Mouse (Mus musculus) right cerebral cortex, adult 18-20 months (tissue): Measurements from ENCODE around the gene Rps18.
"Not testable (repeated sequence)": the region's sequence is repeated elsewhere in the genome, so short reads cannot be mapped to it uniquely, and the experiment has no call there.

Experiments
- DNase-seq: peaks from one replicate; pipeline ENCODE4 v3.0.0; 2022; ENCODE audit warnings: mixed read lengths

The Rps18 gene

DNA sequence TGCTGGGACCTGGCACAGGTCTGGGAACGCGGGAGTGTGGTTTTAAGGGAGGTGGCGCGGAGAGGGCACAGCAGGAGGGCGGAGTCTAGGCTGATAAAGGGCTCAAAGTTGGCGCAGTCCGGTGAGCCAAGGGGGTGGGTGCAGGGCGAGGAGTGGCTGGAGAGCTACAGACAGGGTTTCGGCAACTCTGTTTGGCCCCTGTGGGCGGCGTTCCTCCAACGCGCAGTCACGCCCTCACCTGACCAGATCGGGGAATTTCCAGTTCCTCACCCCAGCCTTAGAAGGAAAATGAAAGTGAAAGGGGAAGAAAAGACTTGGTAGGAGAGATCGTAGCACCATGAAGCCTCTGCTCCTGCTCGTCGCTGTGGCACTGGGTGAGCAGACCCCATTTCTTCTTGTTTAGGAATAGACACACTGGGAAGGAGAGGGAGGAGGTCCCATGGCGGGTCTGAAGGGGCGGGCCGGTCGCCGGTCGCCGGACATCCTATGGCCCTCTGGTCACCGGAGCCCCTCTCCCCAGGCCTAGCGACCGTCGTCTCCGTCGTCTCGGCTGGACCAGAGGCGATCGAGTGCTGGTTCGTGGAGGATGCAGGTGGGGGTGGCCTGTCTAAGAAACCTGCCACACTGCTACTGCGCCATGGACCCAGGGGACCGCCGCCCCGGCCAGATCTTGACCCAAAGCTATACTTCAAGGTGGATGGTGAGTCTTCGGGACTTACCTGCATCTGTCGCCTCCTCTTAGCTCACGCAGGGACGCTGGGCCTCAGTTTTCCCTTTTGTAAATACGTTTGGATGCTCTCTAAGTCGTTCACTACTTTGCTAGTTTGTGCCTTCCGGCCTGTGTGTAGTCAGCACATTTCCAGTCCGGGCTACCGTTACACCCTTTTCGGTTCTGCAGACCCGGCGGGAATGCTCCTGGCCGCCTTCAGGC lies 36.2 kb downstream of the Rps18 start:
- DNase-seq, result peak; percentile 54

GRCm38 (mm10) chr17:33918293-33919203 lies 37.3 kb downstream of the Rps18 start:
- DNase-seq, result no peak

DNA sequence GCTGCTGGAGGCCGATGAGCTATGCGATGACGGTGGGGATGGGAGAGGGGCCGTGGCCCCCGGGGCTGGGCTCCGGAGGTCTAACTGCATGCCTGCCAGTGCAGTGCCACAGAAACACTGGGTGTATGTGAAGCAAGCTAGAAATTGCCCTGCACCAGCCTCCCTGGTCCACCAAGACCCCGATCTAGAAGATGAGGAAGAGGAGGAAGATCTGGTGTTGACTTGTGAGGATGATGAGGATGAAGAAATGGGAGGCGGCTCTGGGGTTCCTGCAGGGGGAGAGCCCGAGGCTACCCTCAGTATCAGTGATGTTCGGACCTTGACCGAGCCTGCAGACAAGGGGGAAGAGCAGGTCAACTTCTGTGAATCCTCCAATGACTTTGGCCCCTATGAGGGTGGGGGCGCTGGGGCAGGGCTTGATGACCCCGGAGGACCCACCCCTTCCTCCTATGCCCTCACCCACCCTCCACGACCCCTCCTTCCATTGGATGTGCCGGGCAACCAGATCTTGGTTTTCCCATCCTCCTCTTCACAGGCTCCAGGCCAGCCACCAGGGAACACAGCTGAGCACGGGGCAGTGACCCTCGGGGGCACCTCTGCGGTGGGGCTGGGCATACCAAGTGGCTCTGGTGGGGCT lies 38.0 kb downstream of the Rps18 start:
- no peak for DNase-seq

- no peak for DNase-seq
Measured at GRCm38 (mm10) chr17:33916847-33917655, 38.8 kb downstream of the Rps18 start.

GRCm38 (mm10) chr17:33916294-33916693 lies 39.5 kb downstream of the Rps18 start:
- DNase-seq, result no peak

DNA sequence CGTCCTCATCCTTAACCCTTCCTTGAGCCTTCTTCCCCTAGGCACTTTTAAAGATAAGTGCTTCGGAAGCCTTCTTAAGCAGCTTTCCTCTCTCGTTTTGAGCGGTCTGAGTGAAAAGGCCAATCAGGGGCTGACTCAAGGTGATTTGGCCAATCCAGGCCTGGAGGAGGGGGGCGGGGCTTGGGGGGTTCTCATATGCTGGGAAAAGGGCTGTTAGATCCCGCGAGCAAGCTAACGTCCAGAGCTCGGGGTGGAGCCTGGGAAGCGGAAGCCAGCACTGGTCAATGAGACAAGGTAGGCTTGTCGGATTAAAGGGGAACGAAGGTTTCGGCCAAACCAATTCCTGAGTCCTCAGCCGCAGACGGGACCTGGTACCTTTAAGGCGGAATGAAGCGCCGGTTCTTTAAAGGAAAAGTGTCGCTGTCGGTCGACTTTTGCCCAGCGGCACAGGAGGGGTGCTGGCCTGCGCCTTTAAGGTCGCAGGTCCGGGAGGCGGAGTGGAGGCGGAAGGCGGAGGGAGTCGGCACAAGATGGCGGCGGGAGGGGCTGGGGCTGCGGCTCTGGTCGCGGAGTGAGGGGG lies 40.0 kb downstream of the Rps18 start, which contains the start of the genes Tapbp and Zbtb22:
TSS of gene Tapbp (plus strand) at position 229 of the 580 bp plus-strand sequence.
TSS of gene Zbtb22 (plus strand) at position 234 of the 580 bp plus-strand sequence.
- peak; percentile 96 for DNase-seq

DNA sequence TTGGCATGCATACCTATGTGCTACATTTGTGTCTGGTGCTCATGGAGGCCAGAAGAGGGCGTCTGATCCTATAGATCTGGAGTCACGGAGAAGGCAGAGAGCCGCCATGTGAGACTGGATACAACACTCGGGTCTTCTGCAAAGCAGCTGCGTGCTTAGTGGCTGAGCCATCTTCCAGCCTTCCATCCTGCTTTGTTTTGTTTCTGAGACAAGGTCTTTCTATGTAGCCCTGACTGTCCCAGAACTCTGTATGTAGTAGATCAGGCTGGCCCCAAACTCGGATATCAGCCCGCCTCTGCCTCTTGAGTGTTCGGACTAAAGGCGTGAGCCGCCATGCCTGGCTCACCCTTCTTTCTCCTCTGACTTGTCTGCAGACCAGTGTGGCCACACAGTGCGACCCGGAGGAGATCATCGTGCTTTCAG lies 40.8 kb downstream of the Rps18 start:
- no peak for DNase-seq

DNA sequence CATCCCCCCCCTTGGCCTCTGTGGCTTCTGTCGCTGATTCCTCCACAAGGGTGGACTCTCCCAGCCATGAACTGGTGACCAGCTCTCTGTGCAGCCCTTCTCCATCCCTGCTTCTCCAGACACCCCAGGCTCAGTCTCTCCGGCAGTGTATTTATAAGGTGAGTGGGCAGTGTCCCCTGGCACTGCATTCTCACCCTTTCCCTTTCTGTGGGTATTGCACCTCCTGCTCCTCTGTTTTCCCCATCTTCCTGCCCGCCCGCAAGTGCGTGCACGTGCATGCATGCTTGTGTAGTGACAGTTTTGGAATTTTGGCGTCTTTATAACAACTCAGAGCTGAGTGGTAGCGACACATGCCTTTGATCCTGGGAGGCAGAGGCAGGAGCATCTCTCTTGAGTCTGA lies 41.9 kb downstream of the Rps18 start:
- no peak for DNase-seq

DNA sequence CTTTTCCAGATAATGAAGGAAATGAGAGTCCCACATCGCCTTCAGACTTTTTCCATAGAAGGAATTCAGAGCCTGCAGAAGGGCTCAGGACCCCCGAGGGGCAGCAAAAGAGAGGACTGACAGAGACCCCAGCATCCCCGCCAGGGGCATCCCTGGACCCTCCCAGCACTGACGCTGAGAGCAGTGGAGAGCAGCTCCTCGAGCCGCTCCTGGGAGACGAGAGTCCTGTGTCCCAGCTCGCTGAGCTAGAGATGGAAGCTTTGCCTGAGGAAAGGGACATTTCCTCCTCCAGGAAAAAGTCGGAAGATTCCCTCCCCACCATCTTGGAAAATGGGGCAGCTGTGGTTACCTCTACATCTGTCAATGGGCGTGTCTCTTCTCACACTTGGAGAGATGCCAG lies 42.5 kb downstream of the Rps18 start:
- no peak for DNase-seq

GRCm38 (mm10) chr17:33911813-33912414 lies 43.9 kb downstream of the Rps18 start:
- DNase-seq, result no peak

- no peak for DNase-seq
Measured at GRCm38 (mm10) chr17:33911052-33911812, 44.6 kb downstream of the Rps18 start.

GRCm38 (mm10) chr17:33910346-33911051 lies 45.3 kb downstream of the Rps18 start:
- DNase-seq, result no peak

DNA sequence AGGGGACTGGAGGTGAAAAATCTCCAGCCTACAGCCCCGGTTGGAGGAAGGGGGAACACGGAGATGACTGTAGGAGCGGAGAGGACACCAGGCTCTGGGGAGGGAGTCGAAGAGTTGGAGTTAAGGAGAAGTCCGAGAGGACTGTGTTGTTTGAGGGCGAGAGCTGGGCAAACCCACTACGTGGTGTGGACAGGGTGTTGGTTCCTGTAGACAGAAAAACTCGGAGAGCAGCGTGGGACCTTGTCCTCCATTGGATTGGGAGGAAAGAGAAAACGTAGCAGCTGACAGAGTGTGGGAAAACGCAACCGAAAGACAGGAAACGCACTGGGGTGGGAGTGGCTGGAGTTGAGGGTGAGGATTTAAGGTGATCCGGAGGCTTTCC lies 45.9 kb downstream of the Rps18 start:
- DNase-seq, result no peak

GRCm38 (mm10) chr17:33909077-33909868 lies 46.5 kb downstream of the Rps18 start, which contains the start of gene Daxx:
Gene Daxx (plus strand): TSS chr17:33909414.
- DNase-seq, result peak; percentile 99

DNA sequence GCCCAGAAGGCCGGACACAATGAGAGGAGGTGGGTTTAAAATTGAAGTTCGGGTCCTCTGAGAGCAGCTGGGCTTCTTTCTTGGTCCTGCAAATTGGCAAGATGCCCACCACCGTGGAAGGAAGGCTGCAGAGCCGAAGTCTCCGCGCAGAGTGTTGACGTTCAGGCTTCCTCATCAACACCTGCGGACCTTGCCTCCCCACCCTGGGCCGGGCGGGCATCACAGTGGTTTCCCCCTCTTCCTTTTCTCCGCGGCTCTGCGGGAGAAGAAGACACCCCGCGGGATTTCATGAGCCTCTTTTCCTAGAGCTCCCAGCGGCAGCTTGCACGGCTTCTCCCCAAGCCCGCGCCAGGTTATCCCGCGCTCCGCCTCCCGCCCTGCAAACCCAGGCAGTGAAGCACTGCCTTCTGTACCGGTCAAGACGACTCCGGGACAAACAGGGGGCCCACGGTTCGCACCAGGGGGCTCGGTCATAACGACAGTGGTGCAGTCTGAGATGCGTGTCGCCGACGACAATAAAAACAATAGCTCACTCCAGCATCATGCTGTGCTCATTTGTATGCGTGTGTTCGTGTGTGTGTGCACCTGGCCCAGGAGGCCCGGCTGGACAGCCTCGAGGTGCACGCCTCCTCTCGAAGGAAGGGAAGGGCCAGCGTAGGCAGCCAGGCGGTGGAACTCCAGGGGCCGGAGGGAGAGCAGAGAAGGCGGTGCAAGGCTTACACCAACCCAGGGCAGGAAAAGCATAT lies 47.3 kb downstream of the Rps18 start:
- DNase-seq, result no peak

DNA sequence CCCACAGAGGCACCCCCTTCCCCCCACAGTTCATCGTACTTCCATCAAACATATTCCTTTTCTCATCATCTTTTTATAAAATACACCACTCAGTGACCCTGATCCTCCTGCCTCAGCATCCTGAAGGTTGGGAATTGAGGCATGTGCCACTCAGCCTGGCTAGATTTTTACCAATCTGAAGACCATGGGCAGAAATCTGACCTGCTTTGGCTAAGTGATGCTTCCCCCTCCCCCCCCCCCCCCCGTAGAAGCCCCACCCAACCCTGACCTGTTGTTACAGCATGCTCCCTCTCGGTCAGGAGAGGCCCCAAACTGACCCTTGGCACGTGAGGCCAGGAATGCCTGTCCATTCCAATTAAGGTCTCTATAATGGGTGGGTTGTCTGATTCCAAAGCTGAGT lies 51.0 kb downstream of the Rps18 start, which contains the start of gene Platr17:
TSS of gene Platr17 (plus strand) at position 301 of the 400 bp plus-strand sequence.
- not testable (repeated sequence) for DNase-seq

DNA sequence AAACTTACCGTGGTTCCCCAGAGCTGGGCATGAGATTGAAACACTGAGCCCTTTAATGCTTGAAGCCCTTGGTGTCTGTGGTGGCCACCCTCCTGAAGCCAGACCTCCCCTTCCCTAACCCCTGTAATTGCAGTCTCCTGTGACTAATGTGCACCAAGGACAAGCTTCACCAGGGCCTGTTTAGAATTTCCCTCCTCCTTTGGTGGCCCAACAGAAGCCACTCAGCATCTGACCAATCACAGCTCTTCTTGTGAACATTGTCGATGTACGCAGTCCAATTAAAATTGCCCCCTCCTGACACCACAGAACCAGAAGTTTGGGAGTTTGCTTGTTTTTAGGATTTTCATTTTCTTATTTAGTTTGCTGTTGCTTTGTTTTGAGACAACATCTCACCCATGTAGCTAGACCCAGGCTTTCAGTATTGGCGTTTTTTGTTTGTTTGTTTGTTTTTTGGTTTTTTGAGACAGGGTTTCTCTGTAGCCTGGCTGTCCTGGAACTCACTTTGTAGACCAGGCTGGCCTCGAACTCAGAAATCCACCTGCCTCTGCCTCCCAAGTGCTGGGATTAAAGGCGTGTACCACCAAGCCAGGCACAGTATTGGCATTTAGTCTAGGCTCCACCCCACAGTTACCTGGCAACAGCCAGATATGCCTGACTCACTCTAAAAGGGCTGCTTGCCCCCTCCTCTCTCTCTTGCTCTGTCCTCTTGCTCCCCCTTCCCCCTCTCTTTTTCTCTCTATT lies 51.7 kb downstream of the Rps18 start:
- DNase-seq, result not testable (repeated sequence)
